ENCODE assay signal across 10 mouse cellular contexts in the genomic region with DNA sequence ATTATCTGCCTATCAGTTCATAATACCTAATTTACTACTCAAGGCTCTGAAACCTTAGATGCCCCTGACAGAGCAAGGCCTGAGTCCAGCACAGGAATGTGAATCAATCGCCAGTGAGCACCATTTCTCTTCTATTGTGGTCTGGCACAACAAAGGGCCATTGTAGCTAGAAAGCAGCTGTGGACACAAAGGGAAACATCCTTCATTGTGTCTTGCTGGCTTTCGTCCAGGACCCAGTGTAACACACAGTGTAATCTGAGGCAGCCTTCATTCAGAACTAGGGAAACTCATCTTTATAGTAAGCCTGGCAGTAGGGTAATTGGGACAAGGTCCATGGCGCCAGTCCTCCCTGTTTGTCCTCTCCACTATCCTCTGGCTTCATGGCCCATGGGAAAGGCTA.
DNase-seq lines count a peak whose midpoint lies in the region; ATAC-seq and TF ChIP-seq lines count a peak whose summit lies in the region.
"Had no signal": no experiment of that assay in that cellular context is flagged by ENCODE, and none has a peak within 500 bp of the region (broad histone marks: within the 10 kb centered on the region; RNA-seq: fewer than 3 reads in every experiment).

No protein-coding gene starts in this region.

- H3K27me3 ChIP-seq in intestine, embryonic 14.5 days (replicated peaks; ENCODE audit: control insufficient read depth, insufficient read depth, low read length), result no peaks in the 10 kb centered on the region
- H3K27me3 ChIP-seq in intestine, postnatal 0 days (replicated peaks; ENCODE audit: control insufficient read depth, insufficient read depth, low read length), result no peaks in the 10 kb centered on the region
- H3K27me3 ChIP-seq in midbrain, embryonic 12.5 days, result no peaks in the 10 kb centered on the region
- H3K27me3 ChIP-seq: heart, embryonic 15.5 days had no signal

- no peak overlapping the region for H3K4me2 ChIP-seq in intestine, embryonic 14.5 days (ENCODE audit: low read length)
- H3K4me2 ChIP-seq in intestine, postnatal 0 days (replicated peaks; ENCODE audit: low read depth), result no peak overlapping the region
- H3K4me2 ChIP-seq in midbrain, embryonic 12.5 days (replicated peaks), result no peak overlapping the region
- H3K4me2 ChIP-seq: heart, embryonic 15.5 days had no signal

- H3K9me3 ChIP-seq in intestine, embryonic 14.5 days (ENCODE audit: control insufficient read depth, low read length), result no peaks in the 10 kb centered on the region
- no peaks in the 10 kb centered on the region for H3K9me3 ChIP-seq in intestine, postnatal 0 days (ENCODE audit: control insufficient read depth)
- no peaks in the 10 kb centered on the region for H3K9me3 ChIP-seq in midbrain, embryonic 12.5 days
- H3K9me3 ChIP-seq: heart, embryonic 15.5 days had no signal

- H3K4me3 ChIP-seq in intestine, embryonic 14.5 days (ENCODE audit: low read depth, low read length), result no peak overlapping the region
- no peak overlapping the region for H3K4me3 ChIP-seq in intestine, postnatal 0 days (ENCODE audit: low read depth, low read length)
- no peak overlapping the region for H3K4me3 ChIP-seq in midbrain, embryonic 12.5 days
- H3K4me3 ChIP-seq: heart, embryonic 15.5 days had no signal

- no peak overlapping the region for H3K9ac ChIP-seq in intestine, embryonic 14.5 days (ENCODE audit: low read length)
- H3K9ac ChIP-seq in intestine, postnatal 0 days (ENCODE audit: low read depth, low read length), result no peak overlapping the region
- no peak overlapping the region for H3K9ac ChIP-seq in midbrain, embryonic 12.5 days (replicated peaks)
- H3K9ac ChIP-seq: heart, embryonic 15.5 days had no signal

- no peak for DNase-seq in intestine, embryonic 14.5 days (ENCODE audit: low spot score)
- DNase-seq in ZHBTc4 (ENCODE audit: low read depth, low spot score), result peak; percentile 5
- peak; percentile 41 for DNase-seq in embryo, embryonic 10.5 days (ENCODE audit: low spot score)
- DNase-seq in thymus, postnatal 0 days (ENCODE audit: low spot score), result no peak
- no peak for DNase-seq in kidney, adult 8-10 months
- DNase-seq: lung, postnatal 4 days had no signal

- no peaks in the 10 kb centered on the region for H3K36me3 ChIP-seq in intestine, embryonic 14.5 days (ENCODE audit: control insufficient read depth, insufficient read depth, low read length)
- no peaks in the 10 kb centered on the region for H3K36me3 ChIP-seq in intestine, postnatal 0 days (ENCODE audit: control insufficient read depth, insufficient read depth)
- H3K36me3 ChIP-seq in midbrain, embryonic 12.5 days, result no peaks in the 10 kb centered on the region
- H3K36me3 ChIP-seq: heart, embryonic 15.5 days had no signal

- H3K27ac ChIP-seq in intestine, embryonic 14.5 days (ENCODE audit: low read depth), result no peak overlapping the region
- no peak overlapping the region for H3K27ac ChIP-seq in intestine, postnatal 0 days (ENCODE audit: low read depth, low read length)
- no peak overlapping the region for H3K27ac ChIP-seq in midbrain, embryonic 12.5 days (replicated peaks)
- H3K27ac ChIP-seq: heart, embryonic 15.5 days had no signal

- peak; percentile 47; the same call in 1 of the 2 replicates for ATAC-seq in intestine, embryonic 14.5 days (replicated peaks; ENCODE audit: low FRiP score, low TSS enrichment, low read depth)
- ATAC-seq in intestine, postnatal 0 days, result no peak
- 0 out of 2 replicates have a peak, but pooled peaks have one; percentile 10 for ATAC-seq in midbrain, embryonic 12.5 days (ENCODE audit: low FRiP score, low read depth)
- ATAC-seq in megakaryocyte progenitor cell, adult 5-6 weeks (replicated peaks; ENCODE audit: poor library complexity), result no peak

- TF ChIP-seq CTCF in intestine, postnatal 0 days (IDR thresholded peaks at IDR 0.05; ENCODE audit: low read depth), result no peak

- WGBS in intestine, embryonic 14.5 days, result 79% methylated on average over 3 of the region's 3 CpGs
- WGBS in intestine, postnatal 0 days, result 73% methylated on average over 3 of the region's 3 CpGs
- WGBS in midbrain, embryonic 12.5 days, result 50% methylated on average over 3 of the region's 3 CpGs

- no peaks in the 10 kb centered on the region for H3K4me1 ChIP-seq in intestine, embryonic 14.5 days (replicated peaks; ENCODE audit: control insufficient read depth, insufficient read depth, low read length)
- H3K4me1 ChIP-seq in intestine, postnatal 0 days (replicated peaks; ENCODE audit: control insufficient read depth, insufficient read depth, low read length), result no peaks in the 10 kb centered on the region
- 0 out of 2 replicates have a peak, but pooled peaks cover 3% of the 10 kb centered on the region for H3K4me1 ChIP-seq in midbrain, embryonic 12.5 days

Comparison
In these comparisons a context has a peak if more than half of its experiments do, and no peak if none do; other contexts are left out.
1. ATAC-seq: peak in intestine, embryonic 14.5 days (single experiment) and midbrain, embryonic 12.5 days (single experiment); none in intestine, postnatal 0 days (single experiment) and megakaryocyte progenitor cell, adult 5-6 weeks (single experiment).
2. DNase-seq: peak in ZHBTc4 (single experiment) and embryo, embryonic 10.5 days (single experiment); none in intestine, embryonic 14.5 days (single experiment), thymus, postnatal 0 days (single experiment) and kidney, adult 8-10 months (0 of 2).